Mouse (Mus musculus) C2C12 (cell line): Measurements from ENCODE around the gene Ubl7.

Experiments
- CTCF ChIP-seq: IDR thresholded peaks from one replicate; pipeline ENCODE4 v1.5.1; 2011; ENCODE audit not compliant: control insufficient read depth, insufficient read depth, insufficient read length
- MAX ChIP-seq: IDR thresholded peaks from one replicate; pipeline ENCODE4 v1.6.1; 2011; ENCODE audit warnings: mild to moderate bottlenecking, control low read depth

DNA sequence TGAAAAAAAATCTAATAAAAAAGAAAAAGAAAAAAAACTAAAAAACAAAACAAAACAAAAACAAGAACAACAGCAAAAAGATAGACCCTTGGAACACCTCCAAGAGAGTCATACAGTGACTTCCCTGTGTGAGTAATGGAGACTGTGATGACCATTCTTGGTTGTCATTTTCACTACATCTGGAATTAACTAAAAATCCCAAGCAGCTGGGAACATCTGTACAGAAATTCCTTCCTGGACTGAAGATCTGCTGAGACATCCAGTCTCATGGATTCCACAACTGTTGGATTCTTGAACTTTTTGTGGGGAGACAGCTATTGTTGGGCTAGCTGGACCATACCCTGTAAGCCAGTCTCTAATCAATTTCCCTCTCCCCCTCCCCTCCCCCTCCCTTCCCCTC lies 46.4 kb upstream of the Ubl7 start:
- TF ChIP-seq CTCF (no peak), MAX (no peak)
